Mouse (Mus musculus): ENCODE data around the gene Tmem204.

Gene Tmem204

GRCm38 (mm10) chr17:25015655-25016291 is 67.6 kb downstream of the Tmem204 start, which contains the start of the genes Cramp1l and Ift140:
Cramp1l (minus strand) TSS chr17:25015788.
Ift140 (plus strand) TSS chr17:25016085.
- DNase-seq (ENCODE audit: low read depth, low spot score): peak; percentile 99

- DNase-seq (ENCODE audit: low read depth, low spot score): peak; percentile 26
Observed at GRCm38 (mm10) chr17:25014841-25015570, 68.4 kb downstream of the Tmem204 start.

- DNase-seq (ENCODE audit: low read depth, low spot score): no peak
Observed at GRCm38 (mm10) chr17:25013606-25014501, 69.5 kb downstream of the Tmem204 start.
